Mouse (Mus musculus) CH12.LX (cell line): ENCODE data around the gene Klhl32. TPM values are rescaled to one million over a fixed set of nuclear protein-coding genes. Genes with fewer than 3 reads are reported as not detected.

Source experiments
- DNase-seq: peaks from one replicate; pipeline ENCODE4 v3.0.0-alpha.2; 2013; ENCODE audit errors: extremely low read depth
- H3K27ac ChIP-seq: 2 replicates; pipeline ENCODE4 v1.5.1; 2012; ENCODE audit warnings: low read depth, mild to moderate bottlenecking, control low read depth, moderate library complexity; ENCODE audit not compliant: insufficient read depth
- H3K27me3 ChIP-seq: replicated peaks from 2 replicates; pipeline ENCODE3; 2012; ENCODE audit warnings: inconsistent platforms
- H3K36me3 ChIP-seq, 2 experiments: replicated peaks in 1 of 2; 2 replicates each; pipeline versions ENCODE3 to v1.6.1; 2012; ENCODE audit warnings: inconsistent platforms in 1 of 2, low read length in 1 of 2, mild to moderate bottlenecking in 1 of 2, mixed read lengths in 1 of 2, moderate library complexity in 1 of 2; ENCODE audit not compliant: control insufficient read depth in 1 of 2, insufficient read depth in 1 of 2
- H3K4me1 ChIP-seq, 2 experiments: 2 replicates each; pipeline ENCODE4 v1.6.1; 2012; ENCODE audit warnings: inconsistent platforms in 1 of 2, moderate library complexity in 1 of 2; ENCODE audit not compliant: insufficient read depth in 2 of 2, control insufficient read depth in 1 of 2
- H3K4me2 ChIP-seq: 2 replicates; pipeline ENCODE4 v1.6.1; 2012; ENCODE audit warnings: low read depth, mild to moderate bottlenecking, control low read depth; ENCODE audit not compliant: poor library complexity, insufficient read depth, severe bottlenecking
- H3K4me3 ChIP-seq, 3 experiments: fragments of 150-350 bp in 1 of 3; sonication (generic) in 1 of 3; replicated peaks in 1 of 3; 2 replicates each; pipeline versions ENCODE3 to v1.5.1; 2011 to 2012; ENCODE audit warnings: low read depth in 2 of 3, low read length in 2 of 3, mild to moderate bottlenecking in 2 of 3, moderate library complexity in 2 of 3, control low read depth in 1 of 3, improper control_type of control experiment in 1 of 3, inconsistent platforms in 1 of 3, mixed read lengths in 1 of 3; ENCODE audit not compliant: poor library complexity in 1 of 3
- H3K79me2 ChIP-seq: replicated peaks from 2 replicates; pipeline ENCODE4 v1.6.1; 2012; ENCODE audit warnings: mild to moderate bottlenecking, moderate library complexity; ENCODE audit not compliant: control insufficient read depth, poor library complexity, insufficient read depth, severe bottlenecking; ENCODE audit errors: extremely low read depth
- H3K9ac ChIP-seq: 2 replicates; pipeline ENCODE4 v1.6.1; 2012; ENCODE audit warnings: low read depth, mild to moderate bottlenecking, control low read depth, moderate library complexity; ENCODE audit not compliant: insufficient read depth
- H3K9me3 ChIP-seq: replicated peaks from 2 replicates; pipeline ENCODE3; 2012; ENCODE audit warnings: low read length, inconsistent platforms, mixed read lengths
- BHLHE40 ChIP-seq: IDR thresholded peaks from 2 replicates; pipeline ENCODE4 v1.6.1; 2011; ENCODE audit warnings: mild to moderate bottlenecking, low read depth, low read length, improper control_type of control experiment
- CHD1 ChIP-seq: IDR thresholded peaks from 2 replicates; pipeline ENCODE4 v1.6.1; 2012; ENCODE audit warnings: low read depth, low read length, improper control_type of control experiment, inconsistent platforms
- CHD2 ChIP-seq: IDR thresholded peaks from 2 replicates; pipeline ENCODE4 v1.6.1; 2011; ENCODE audit warnings: low read length, improper control_type of control experiment
- CTCF ChIP-seq, 2 experiments: IDR thresholded peaks in 1 of 2; conservative IDR thresholded peaks in 1 of 2; 2 replicates each; pipeline ENCODE4 v1.5.1; 2011 to 2012; ENCODE audit warnings: low read depth in 2 of 2, low read length in 2 of 2, improper control_type of control experiment in 1 of 2, inconsistent platforms in 1 of 2, mild to moderate bottlenecking in 1 of 2, moderate library complexity in 1 of 2
- JUN ChIP-seq: IDR thresholded peaks from 2 replicates; pipeline ENCODE4 v1.6.1; 2011; ENCODE audit warnings: low read depth, mild to moderate bottlenecking, low read length, improper control_type of control experiment, moderate library complexity; ENCODE audit not compliant: insufficient read depth
- JUND ChIP-seq: conservative IDR thresholded peaks from 2 replicates; pipeline ENCODE4 v1.6.1; 2011; ENCODE audit warnings: low read depth, low read length, improper control_type of control experiment
- MAFK ChIP-seq: IDR thresholded peaks from 2 replicates; pipeline ENCODE4 v1.6.1; 2011; ENCODE audit warnings: low read length, improper control_type of control experiment; ENCODE audit not compliant: insufficient replicate concordance
- MEF2A ChIP-seq: IDR thresholded peaks from 2 replicates; pipeline ENCODE4 v1.6.1; 2014; ENCODE audit warnings: low read depth, mild to moderate bottlenecking, inconsistent platforms, low read length, improper control_type of control experiment, borderline replicate concordance
- MXI1 ChIP-seq: IDR thresholded peaks from 2 replicates; pipeline ENCODE4 v1.6.1; 2011; ENCODE audit warnings: mild to moderate bottlenecking, low read depth, low read length, improper control_type of control experiment
- MYC ChIP-seq: IDR thresholded peaks from 2 replicates; pipeline ENCODE4 v1.6.1; 2011; ENCODE audit warnings: low read depth, mild to moderate bottlenecking, improper control_type of control experiment, low read length
- NRF1 ChIP-seq: IDR thresholded peaks from 2 replicates; pipeline ENCODE4 v1.6.1; 2014; ENCODE audit warnings: low read depth, mild to moderate bottlenecking, inconsistent platforms, low read length, improper control_type of control experiment, moderate library complexity
- PAX5 ChIP-seq: IDR thresholded peaks from 2 replicates; pipeline ENCODE4 v1.6.1; 2012; ENCODE audit warnings: low read length, inconsistent platforms, mixed read lengths
- POLR2AphosphoS2 ChIP-seq: IDR thresholded peaks from 2 replicates; pipeline ENCODE4 v1.6.1; 2011; ENCODE audit warnings: low read depth, low read length, improper control_type of control experiment
- RAD21 ChIP-seq: IDR thresholded peaks from 2 replicates; pipeline ENCODE4 v1.6.1; 2011; ENCODE audit warnings: low read depth, mild to moderate bottlenecking, low read length, improper control_type of control experiment, moderate library complexity
- SIN3A ChIP-seq: IDR thresholded peaks from 2 replicates; pipeline ENCODE4 v1.6.1; 2012; ENCODE audit warnings: low read length, improper control_type of control experiment, inconsistent platforms
- SMC3 ChIP-seq: IDR thresholded peaks from 2 replicates; pipeline ENCODE4 v1.6.1; 2011; ENCODE audit warnings: low read depth, low read length, improper control_type of control experiment
- TCF12 ChIP-seq: IDR thresholded peaks from 2 replicates; pipeline ENCODE4 v1.6.1; 2014; ENCODE audit warnings: low read depth, mild to moderate bottlenecking, inconsistent platforms, low read length, improper control_type of control experiment
- UBTF ChIP-seq: IDR thresholded peaks from 2 replicates; pipeline ENCODE4 v1.6.1; 2012; ENCODE audit warnings: low read depth, mild to moderate bottlenecking, inconsistent platforms, low read length, improper control_type of control experiment, moderate library complexity
- USF1 ChIP-seq: IDR thresholded peaks from 2 replicates; pipeline ENCODE4 v1.6.1; 2014; ENCODE audit warnings: low read depth, mild to moderate bottlenecking, inconsistent platforms, low read length, improper control_type of control experiment
- USF2 ChIP-seq: conservative IDR thresholded peaks from 2 replicates; pipeline ENCODE4 v1.6.1; 2011; ENCODE audit warnings: low read depth, low read length, improper control_type of control experiment
- ZC3H11A ChIP-seq: IDR thresholded peaks from 2 replicates; pipeline ENCODE4 v1.6.1; 2012; ENCODE audit warnings: low read depth, mild to moderate bottlenecking, inconsistent platforms, low read length, improper control_type of control experiment
- ZNF384 ChIP-seq: IDR thresholded peaks from 2 replicates; pipeline ENCODE4 v1.6.1; 2012; ENCODE audit warnings: low read depth, low read length, improper control_type of control experiment, inconsistent platforms
- dilution Hi-C: fragments of 300-500 bp; cut with MboI; formaldehyde crosslinking; loops from 2 replicates; pipeline ENCODE4 v1.14.3; 2020; ENCODE audit warnings: low sequenced_read_pairs; ENCODE audit not compliant: extremely low pct_unique_long_range_greater_than_20kb, extremely low pct_ligation_motif_present
- in situ Hi-C: fragments of 300-500 bp; cut with MboI; formaldehyde crosslinking; loops from 3 replicates; pipeline ENCODE4 v1.14.3; 2019; ENCODE audit warnings: low sequenced_read_pairs, low pct_ligation_motif_present, low pct_unique_long_range_greater_than_20kb, mixed read lengths
- polyA plus RNA-seq: library from polyadenylated mRNA; unstranded; fragments of >175 nt; gene quantifications from 2 replicates; pipeline ENCODE4 v1.2.1, GENCODE M21; 2012; ENCODE audit warnings: low read depth; ENCODE audit not compliant: insufficient read length
- total RNA-seq, 2 experiments: library from RNA; depleted of rRNA; stranded (reverse); fragments of 300-350 nt in 1 of 2; fragments of >200 nt in 1 of 2; gene quantifications; 2 replicates each; pipeline ENCODE4 v1.2.3; 2012 to 2014

Klhl32 gene
- total and polyA plus RNA-seq, 3 experiments, result 0.55 to 1.1 (median 0.60) TPM

DNA sequence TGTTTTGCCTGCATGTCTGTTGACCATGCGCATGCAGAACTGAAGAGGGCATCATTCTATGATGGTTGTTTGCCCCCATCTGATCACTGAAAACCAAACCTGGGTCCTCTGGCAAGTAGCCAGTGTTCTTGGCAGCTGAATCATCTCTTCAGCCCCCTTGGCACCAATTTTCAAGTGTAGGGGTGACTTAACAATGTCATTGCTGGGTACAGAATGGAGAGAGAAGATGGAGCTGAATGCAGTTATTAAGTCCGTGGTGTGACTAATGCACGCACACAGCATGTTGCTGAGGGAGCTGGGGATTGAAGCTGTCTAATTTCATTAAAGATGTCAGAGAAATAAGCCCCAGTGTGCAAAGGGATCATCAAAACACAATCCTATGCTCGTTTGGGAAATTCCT, 135.4 kb downstream of the Klhl32 start:
- DNase-seq, result no peak
- H3K9me3 ChIP-seq, result no peaks in the 10 kb centered on the region
- dilution Hi-C loops, result no loop called here
- in situ Hi-C loops, result loop anchor here (5.0 kb wide), 1 partner anchor 182 kb away; the partner anchor contains the start of gene Ndufaf4
- TF ChIP-seq MYC (no peak), CHD2 (no peak), POLR2AphosphoS2 (no peak), PAX5 (no peak), ZNF384 (no peak), JUND (no peak), MXI1 (no peak), CHD1 (no peak), CTCF (conservative IDR thresholded peaks at IDR 0.05 in 1 of 2, IDR thresholded peaks at IDR 0.05 in 1 of 2; ENCODE audit: low read depth in 2 of 2, low read length in 2 of 2) (no peak), ZC3H11A (no peak), UBTF (no peak), RAD21 (no peak), JUN (no peak), MAFK (no peak), SIN3A (no peak), TCF12 (no peak), MEF2A (no peak), USF2 (no peak), NRF1 (no peak), BHLHE40 (no peak)
- TF ChIP-seq, all 38 proteins: peak for 0
- Histone ChIP-seq H3K4me3 (no peak overlapping the region), H3K36me3 (no peaks in the 10 kb centered on the region), H3K79me2 (no peaks in the 10 kb centered on the region), H3K27ac (no peak overlapping the region), H3K27me3 (no peaks in the 10 kb centered on the region), H3K9ac (no peak overlapping the region), H3K4me1 (no peaks in the 10 kb centered on the region), H3K4me2 (no peak overlapping the region)

DNA sequence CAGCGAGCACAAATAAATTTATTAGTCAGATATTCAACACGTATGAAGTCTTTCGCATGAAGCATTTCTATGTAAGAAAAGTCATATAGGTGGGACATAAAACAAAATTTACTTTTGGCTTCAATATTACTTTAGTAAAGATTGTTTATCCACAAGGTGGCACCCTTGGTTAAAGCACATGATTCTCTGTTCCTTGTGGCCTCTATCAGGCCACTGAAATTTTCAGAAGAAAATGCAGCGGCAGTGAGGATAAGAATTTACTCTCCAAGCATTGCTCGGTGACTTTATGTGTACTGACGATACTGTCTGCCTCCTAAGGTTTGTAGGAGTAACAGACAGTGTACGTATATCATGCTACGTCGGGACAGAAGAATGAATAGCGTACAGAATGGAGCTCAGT, 136.6 kb downstream of the Klhl32 start:
- H3K9ac ChIP-seq, result no peak overlapping the region
- H3K79me2 ChIP-seq, result no peaks in the 10 kb centered on the region
- in situ Hi-C loops (no loop called here), dilution Hi-C loops (no loop called here)
- H3K4me3 ChIP-seq, result no peak overlapping the region
- no peaks in the 10 kb centered on the region for H3K4me1 ChIP-seq
- no peaks in the 10 kb centered on the region for H3K27me3 ChIP-seq
- H3K27ac ChIP-seq, result no peak overlapping the region
- DNase-seq, result peak; percentile 20
- H3K9me3 ChIP-seq, result no peaks in the 10 kb centered on the region
- TF ChIP-seq TCF12 (no peak), SMC3 (peak; percentile 56), POLR2AphosphoS2 (no peak), JUND (no peak), CHD2 (no peak), USF1 (no peak), USF2 (no peak), UBTF (no peak), CTCF (conservative IDR thresholded peaks at IDR 0.05 in 1 of 2, IDR thresholded peaks at IDR 0.05 in 1 of 2; ENCODE audit: low read depth in 2 of 2, low read length in 2 of 2) (peak in 1 of 2 experiments; percentile 62; a peak in 2 of 4 replicates), BHLHE40 (no peak), RAD21 (peak; percentile 64), ZNF384 (no peak), PAX5 (no peak), SIN3A (no peak)
- H3K4me2 ChIP-seq, result no peak overlapping the region
- no peaks in the 10 kb centered on the region for H3K36me3 ChIP-seq
